Mouse (Mus musculus): ENCODE measurements around the gene Xpnpep1. TPM values are rescaled to one million over a fixed set of nuclear protein-coding genes. Genes with fewer than 3 reads are reported as not detected.

The Xpnpep1 gene
- polyA plus RNA-seq, 1 experiment, result not detected

GRCm38 (mm10) chr19:53071651-53072050 is 31.6 kb upstream of the Xpnpep1 start:
- no peak overlapping the region for H3K27ac ChIP-seq (ENCODE audit: insufficient read depth, low read depth, low read length)
- H3K4me3 ChIP-seq (ENCODE audit: insufficient read depth, low read depth, low read length), result no peak overlapping the region
- TF ChIP-seq POLR2A (IDR thresholded peaks at IDR 0.05; ENCODE audit: insufficient read depth, low read depth, low read length) (no peak), CTCF (IDR thresholded peaks at IDR 0.05; ENCODE audit: insufficient read depth, low read depth, low read length) (no peak)
- 35% methylated on average over 5 of the region's 5 CpGs for WGBS
- peaks cover 10% of the 10 kb centered on the region for H3K4me1 ChIP-seq (ENCODE audit: control insufficient read depth, insufficient read depth, low read length)

GRCm38 (mm10) chr19:53070870-53071269 is 30.9 kb upstream of the Xpnpep1 start:
- Histone ChIP-seq H3K4me3 (ENCODE audit: insufficient read depth, low read depth, low read length) (no peak overlapping the region), H3K4me1 (ENCODE audit: control insufficient read depth, insufficient read depth, low read length) (peaks cover 2% of the 10 kb centered on the region; the same call in 1 of the 2 replicates), H3K27ac (ENCODE audit: insufficient read depth, low read depth, low read length) (no peak overlapping the region)
- TF ChIP-seq POLR2A (IDR thresholded peaks at IDR 0.05; ENCODE audit: insufficient read depth, low read depth, low read length), result no peak
- no peak for TF ChIP-seq CTCF (IDR thresholded peaks at IDR 0.05; ENCODE audit: insufficient read depth, low read depth, low read length)
- 53% methylated on average over 4 of the region's 4 CpGs for WGBS

GRCm38 (mm10) chr19:53069451-53069850 is 29.4 kb upstream of the Xpnpep1 start:
- WGBS, result 86% methylated on average over 3 of the region's 3 CpGs
- TF ChIP-seq CTCF (IDR thresholded peaks at IDR 0.05; ENCODE audit: insufficient read depth, low read depth, low read length), result no peak
- TF ChIP-seq POLR2A (IDR thresholded peaks at IDR 0.05; ENCODE audit: insufficient read depth, low read depth, low read length), result no peak
- Histone ChIP-seq H3K27ac (ENCODE audit: insufficient read depth, low read depth, low read length) (no peak overlapping the region), H3K4me1 (ENCODE audit: control insufficient read depth, insufficient read depth, low read length) (no peaks in the 10 kb centered on the region; the same call in 1 of the 2 replicates), H3K4me3 (ENCODE audit: insufficient read depth, low read depth, low read length) (no peak overlapping the region)

- Histone ChIP-seq H3K4me1 (ENCODE audit: control insufficient read depth, insufficient read depth, low read length) (no peaks in the 10 kb centered on the region; the same call in 1 of the 2 replicates), H3K27ac (ENCODE audit: insufficient read depth, low read depth, low read length) (no peak overlapping the region), H3K4me3 (ENCODE audit: insufficient read depth, low read depth, low read length) (no peak overlapping the region)
- TF ChIP-seq POLR2A (IDR thresholded peaks at IDR 0.05; ENCODE audit: insufficient read depth, low read depth, low read length) (no peak), CTCF (IDR thresholded peaks at IDR 0.05; ENCODE audit: insufficient read depth, low read depth, low read length) (no peak)
- WGBS, result 67% methylated on average over 10 of the region's 10 CpGs
Observed at GRCm38 (mm10) chr19:53066934-53067333, 26.9 kb upstream of the Xpnpep1 start.

- TF ChIP-seq POLR2A (IDR thresholded peaks at IDR 0.05; ENCODE audit: insufficient read depth, low read depth, low read length), result no peak
- TF ChIP-seq CTCF (IDR thresholded peaks at IDR 0.05; ENCODE audit: insufficient read depth, low read depth, low read length), result no peak
- 57% methylated on average over 8 of the region's 9 CpGs for WGBS
- Histone ChIP-seq H3K4me1 (ENCODE audit: control insufficient read depth, insufficient read depth, low read length) (no peaks in the 10 kb centered on the region; the same call in 1 of the 2 replicates), H3K27ac (ENCODE audit: insufficient read depth, low read depth, low read length) (no peak overlapping the region), H3K4me3 (ENCODE audit: insufficient read depth, low read depth, low read length) (no peak overlapping the region)
Observed at GRCm38 (mm10) chr19:53066531-53066930, 26.5 kb upstream of the Xpnpep1 start.

- TF ChIP-seq POLR2A (IDR thresholded peaks at IDR 0.05; ENCODE audit: insufficient read depth, low read depth, low read length), result no peak
- no peak for TF ChIP-seq CTCF (IDR thresholded peaks at IDR 0.05; ENCODE audit: insufficient read depth, low read depth, low read length)
- Histone ChIP-seq H3K4me1 (ENCODE audit: control insufficient read depth, insufficient read depth, low read length) (no peaks in the 10 kb centered on the region; the same call in 1 of the 2 replicates), H3K27ac (ENCODE audit: insufficient read depth, low read depth, low read length) (no peak overlapping the region), H3K4me3 (ENCODE audit: insufficient read depth, low read depth, low read length) (no peak overlapping the region)
- 76% methylated on average over 8 of the region's 8 CpGs for WGBS
Observed at GRCm38 (mm10) chr19:53064972-53065361, 25.0 kb upstream of the Xpnpep1 start.

- H3K4me1 ChIP-seq (ENCODE audit: control insufficient read depth, insufficient read depth, low read length), result no peaks in the 10 kb centered on the region; the same call in 1 of the 2 replicates
- WGBS, result 87% methylated on average over 12 of the region's 12 CpGs
- H3K4me3 ChIP-seq (ENCODE audit: insufficient read depth, low read depth, low read length), result no peak overlapping the region
- TF ChIP-seq POLR2A (IDR thresholded peaks at IDR 0.05; ENCODE audit: insufficient read depth, low read depth, low read length), result no peak
- TF ChIP-seq CTCF (IDR thresholded peaks at IDR 0.05; ENCODE audit: insufficient read depth, low read depth, low read length), result no peak
- no peak overlapping the region for H3K27ac ChIP-seq (ENCODE audit: insufficient read depth, low read depth, low read length)
Observed at GRCm38 (mm10) chr19:53064292-53064971, 24.4 kb upstream of the Xpnpep1 start.

GRCm38 (mm10) chr19:53062046-53062445 is 22.0 kb upstream of the Xpnpep1 start:
- Histone ChIP-seq H3K27ac (ENCODE audit: insufficient read depth, low read depth, low read length) (no peak overlapping the region), H3K4me1 (ENCODE audit: control insufficient read depth, insufficient read depth, low read length) (no peaks in the 10 kb centered on the region; the same call in 1 of the 2 replicates), H3K4me3 (ENCODE audit: insufficient read depth, low read depth, low read length) (no peak overlapping the region)
- TF ChIP-seq CTCF (IDR thresholded peaks at IDR 0.05; ENCODE audit: insufficient read depth, low read depth, low read length), result no peak
- no peak for TF ChIP-seq POLR2A (IDR thresholded peaks at IDR 0.05; ENCODE audit: insufficient read depth, low read depth, low read length)
- 51% methylated on average over 3 of the region's 3 CpGs for WGBS

GRCm38 (mm10) chr19:53059344-53060111 is 19.5 kb upstream of the Xpnpep1 start:
- Histone ChIP-seq H3K4me3 (ENCODE audit: insufficient read depth, low read depth, low read length) (no peak overlapping the region), H3K4me1 (ENCODE audit: control insufficient read depth, insufficient read depth, low read length) (no peaks in the 10 kb centered on the region), H3K27ac (ENCODE audit: insufficient read depth, low read depth, low read length) (no peak overlapping the region)
- WGBS, result 96% methylated on average over 16 of the region's 16 CpGs
- TF ChIP-seq CTCF (IDR thresholded peaks at IDR 0.05; ENCODE audit: insufficient read depth, low read depth, low read length), result no peak
- TF ChIP-seq POLR2A (IDR thresholded peaks at IDR 0.05; ENCODE audit: insufficient read depth, low read depth, low read length), result no peak

All from olfactory bulb, adult 2 months (tissue).